Mouse (Mus musculus): ENCODE results near the gene Vmn1r3.

DNA sequence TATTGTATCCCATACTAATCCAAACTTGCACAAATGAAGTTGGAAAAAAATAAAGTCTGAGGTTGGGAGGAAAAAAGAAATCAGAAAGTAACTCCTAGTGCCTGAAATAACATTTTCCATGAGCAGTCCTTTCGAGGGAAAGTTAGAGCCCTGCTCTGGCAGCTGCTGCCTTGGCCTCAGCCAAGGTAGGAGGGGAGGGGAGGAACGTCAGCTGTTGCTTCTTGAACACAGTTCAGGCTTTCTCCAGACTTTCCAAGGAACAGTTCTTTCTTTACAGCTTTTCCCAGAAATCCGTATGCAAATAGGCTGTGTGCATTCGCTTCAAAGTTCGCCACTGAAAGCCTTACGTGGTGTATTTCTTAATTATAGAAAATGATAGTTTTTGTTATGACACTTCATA, 46.9 kb upstream of the Vmn1r3 start:
- TF ChIP-seq GATA1 (IDR thresholded peaks at IDR 0.05; ENCODE audit: borderline replicate concordance, low read length) = no peak
- no peak for TF ChIP-seq FLI1 (IDR thresholded peaks at IDR 0.05; ENCODE audit: low read length)

Data from megakaryocyte, embryonic 14.5 days (primary cell).